Mouse (Mus musculus) CH12.LX (cell line): ENCODE results near the gene Dazap1.
"Not testable (repeated sequence)": the region's sequence is repeated elsewhere in the genome, so short reads cannot be mapped to it uniquely, and the experiment has no call there.

Experiments used
- CHD1 ChIP-seq: IDR thresholded peaks from 2 replicates; pipeline ENCODE4 v1.6.1; 2012; ENCODE audit warnings: low read depth, low read length, improper control_type of control experiment, inconsistent platforms
- CHD2 ChIP-seq: IDR thresholded peaks from 2 replicates; pipeline ENCODE4 v1.6.1; 2011; ENCODE audit warnings: low read length, improper control_type of control experiment
- CTCF ChIP-seq, 2 experiments: IDR thresholded peaks in 1 of 2; conservative IDR thresholded peaks in 1 of 2; 2 replicates each; pipeline ENCODE4 v1.5.1; 2011 to 2012; ENCODE audit warnings: low read depth in 2 of 2, low read length in 2 of 2, improper control_type of control experiment in 1 of 2, inconsistent platforms in 1 of 2, mild to moderate bottlenecking in 1 of 2, moderate library complexity in 1 of 2
- ETS1 ChIP-seq: conservative IDR thresholded peaks from 2 replicates; pipeline ENCODE4 v1.6.1; 2012; ENCODE audit warnings: low read depth, mild to moderate bottlenecking, inconsistent platforms, low read length, improper control_type of control experiment, moderate library complexity
- HCFC1 ChIP-seq: IDR thresholded peaks from 2 replicates; pipeline ENCODE4 v1.6.1; 2012; ENCODE audit warnings: low read depth, mild to moderate bottlenecking, inconsistent platforms, low read length, improper control_type of control experiment
- JUN ChIP-seq: IDR thresholded peaks from 2 replicates; pipeline ENCODE4 v1.6.1; 2011; ENCODE audit warnings: low read depth, mild to moderate bottlenecking, low read length, improper control_type of control experiment, moderate library complexity; ENCODE audit not compliant: insufficient read depth
- MAX ChIP-seq: IDR thresholded peaks from 2 replicates; pipeline ENCODE4 v1.6.1; 2011; ENCODE audit warnings: low read length, improper control_type of control experiment
- MAZ ChIP-seq: IDR thresholded peaks from 2 replicates; pipeline ENCODE4 v1.6.1; 2012; ENCODE audit warnings: low read depth, mild to moderate bottlenecking, inconsistent platforms, low read length, improper control_type of control experiment, moderate library complexity
- PAX5 ChIP-seq: IDR thresholded peaks from 2 replicates; pipeline ENCODE4 v1.6.1; 2012; ENCODE audit warnings: low read length, inconsistent platforms, mixed read lengths
- POLR2A ChIP-seq: IDR thresholded peaks from 2 replicates; pipeline ENCODE4 v1.6.1; 2011; ENCODE audit warnings: low read depth, mild to moderate bottlenecking, improper control_type of control experiment, low read length
- SIN3A ChIP-seq: IDR thresholded peaks from 2 replicates; pipeline ENCODE4 v1.6.1; 2012; ENCODE audit warnings: low read length, improper control_type of control experiment, inconsistent platforms
- ZC3H11A ChIP-seq: IDR thresholded peaks from 2 replicates; pipeline ENCODE4 v1.6.1; 2012; ENCODE audit warnings: low read depth, mild to moderate bottlenecking, inconsistent platforms, low read length, improper control_type of control experiment
- ZMIZ1 ChIP-seq: IDR thresholded peaks from 2 replicates; pipeline ENCODE4 v1.6.1; 2012; ENCODE audit warnings: low read depth, mild to moderate bottlenecking, inconsistent platforms, low read length, improper control_type of control experiment

- not testable (repeated sequence) for TF ChIP-seq POLR2A; CHD2; ZMIZ1; PAX5; CHD1; CTCF (conservative IDR thresholded peaks at IDR 0.05 in 1 of 2, IDR thresholded peaks at IDR 0.05 in 1 of 2; ENCODE audit: low read depth in 2 of 2, low read length in 2 of 2); MAZ; MAX; ZC3H11A; HCFC1; SIN3A; ETS1; JUN
Measured at GRCm38 (mm10) chr10:80248437-80248836, 12.8 kb upstream of the Dazap1 start.
